Comparison of ENCODE assay signal across 8 mouse cellular contexts in genomic region chr3:153658051-153658777, GRCm38 (mm10).
DNase-seq lines count a peak whose midpoint lies in the region; ATAC-seq and TF ChIP-seq lines count a peak whose summit lies in the region.

No protein-coding gene starts in this region.

- peak overlapping the region; percentile 8; the same call in 1 of the 2 replicates for H3K27ac ChIP-seq in ES-E14 (ENCODE audit: insufficient read depth, low read depth, low read length, poor library complexity, severe bottlenecking)
- no peak overlapping the region for H3K27ac ChIP-seq in left cerebral cortex, adult 2 months
- H3K27ac ChIP-seq in stomach, postnatal 0 days (replicated peaks): no peak overlapping the region

- no peak overlapping the region for H3K9ac ChIP-seq in ES-E14 (ENCODE audit: insufficient read depth, low read depth, low read length, poor library complexity, severe bottlenecking)
- no peak overlapping the region for H3K9ac ChIP-seq in stomach, postnatal 0 days (ENCODE audit: low read length)

- intact Hi-C loops in left cerebral cortex, adult 2 months (cut with DNase I): loop anchor here (2.0 to 10.0 kb wide), 5 partner anchors 149 to 676 kb away; partner anchors contain the start of gene St6galnac5

- peak; percentile 93 for ATAC-seq in megakaryocyte progenitor cell, adult 5-6 weeks (replicated peaks; ENCODE audit: poor library complexity)
- peak; percentile 65 for ATAC-seq in stomach, postnatal 0 days (ENCODE audit: low FRiP score, low TSS enrichment)

- peaks cover 2 to 4% of the 10 kb centered on the region in 2 experiments; a peak in 1 of 4 replicates for H3K4me1 ChIP-seq in ES-E14 (ENCODE audit: control insufficient read depth in 2 of 2, insufficient read depth in 2 of 2, low read length in 2 of 2, poor library complexity in 1 of 2)
- no peaks in the 10 kb centered on the region for H3K4me1 ChIP-seq in stomach, postnatal 0 days (replicated peaks; ENCODE audit: control insufficient read depth, insufficient read depth)

- 66% methylated on average over 22 of the region's 22 CpGs for WGBS in stomach, postnatal 0 days

- no peaks in the 10 kb centered on the region for H3K9me3 ChIP-seq in ES-E14 (ENCODE audit: control insufficient read depth, insufficient read depth, low read depth, low read length)
- H3K9me3 ChIP-seq in stomach, postnatal 0 days (ENCODE audit: control insufficient read depth, low read length): no peaks in the 10 kb centered on the region

- H3K4me2 ChIP-seq in stomach, postnatal 0 days (replicated peaks; ENCODE audit: low read depth): no peak overlapping the region

- H3K27me3 ChIP-seq in stomach, postnatal 0 days (ENCODE audit: control insufficient read depth, insufficient read depth, low read length): no peaks in the 10 kb centered on the region

- H3K4me3 ChIP-seq in ES-E14 (ENCODE audit: insufficient read depth in 1 of 2, low read depth in 1 of 2, low read length in 2 of 2, poor library complexity in 1 of 2, severe bottlenecking in 1 of 2): no peak overlapping the region
- H3K4me3 ChIP-seq in left cerebral cortex, adult 2 months: no peak overlapping the region
- H3K4me3 ChIP-seq in stomach, postnatal 0 days (ENCODE audit: low read depth, low read length): no peak overlapping the region

- peak; percentile 32 for DNase-seq in adrenal gland, adult 2 months
- DNase-seq in adrenal gland, postnatal 4 days (ENCODE audit: low spot score in 2 of 2): no peak
- DNase-seq in ES-E14 (ENCODE audit: low read depth, low spot score): no peak
- DNase-seq in cerebellum, postnatal 14 days: peak; percentile 78 to 80
- DNase-seq in frontal cortex, postnatal 36 days (ENCODE audit: low spot score in 2 of 2): peak; percentile 39 to 53
- peak; percentile 41 to 51 for DNase-seq in left cerebral cortex, adult 2 months (ENCODE audit: extremely low spot score in 1 of 2, low spot score in 2 of 2)
- peak; percentile 71 for DNase-seq in stomach, postnatal 0 days (ENCODE audit: low spot score)

- in situ Hi-C loops in ES-E14 (cut with MboI; ENCODE audit: low sequenced_read_pairs in 2 of 2, unreplicated experiment in 2 of 2): no loop called here

- H3K36me3 ChIP-seq in ES-E14 (ENCODE audit: control insufficient read depth, insufficient read depth, low read length, poor library complexity, severe bottlenecking): peaks cover 12% of the 10 kb centered on the region; the same call in 1 of the 2 replicates
- no peaks in the 10 kb centered on the region for H3K36me3 ChIP-seq in stomach, postnatal 0 days (ENCODE audit: control insufficient read depth, insufficient read depth, low read length)

- peak; percentile 71 for TF ChIP-seq CTCF in left cerebral cortex, adult 2 months (IDR thresholded peaks at IDR 0.05)
- TF ChIP-seq CTCF in stomach, postnatal 0 days (IDR thresholded peaks at IDR 0.05; ENCODE audit: low read depth): peak; percentile 92

- TF ChIP-seq EP300 in stomach, postnatal 0 days (optimal IDR thresholded peaks at IDR 0.05): no peak

TF ChIP-seq in ES-E14, 5 proteins besides CTCF, POLR2A, EP300 and RAD21:
- TF ChIP-seq ZNF384 (IDR thresholded peaks at IDR 0.05; ENCODE audit: low read depth, low read length) (no peak), HCFC1 (IDR thresholded peaks at IDR 0.05; ENCODE audit: borderline replicate concordance, insufficient read depth, low read length) (no peak), CHD2 (IDR thresholded peaks at IDR 0.05; ENCODE audit: low read depth, low read length) (no peak), ZC3H11A (IDR thresholded peaks at IDR 0.05; ENCODE audit: borderline replicate concordance, low read depth, low read length) (no peak), MAFK (IDR thresholded peaks at IDR 0.05; ENCODE audit: insufficient read depth, low read depth, low read length) (no peak)

Comparison
In these comparisons a context has a peak if more than half of its experiments do, and no peak if none do; other contexts are left out.
1. DNase-seq: peak in adrenal gland, adult 2 months (single experiment), cerebellum, postnatal 14 days (2 of 2), frontal cortex, postnatal 36 days (2 of 2), left cerebral cortex, adult 2 months (2 of 2) and stomach, postnatal 0 days (single experiment); none in adrenal gland, postnatal 4 days (0 of 2) and ES-E14 (single experiment).